In genomic region chr15:7201421-7202380, GRCm38 (mm10) we compare ENCODE assay signal across 11 mouse cellular contexts.
DNase-seq lines count a peak whose midpoint lies in the region; ATAC-seq and TF ChIP-seq lines count a peak whose summit lies in the region.
"Had no signal": no experiment of that assay in that cellular context is flagged by ENCODE, and none has a peak within 500 bp of the region (broad histone marks: within the 10 kb centered on the region; RNA-seq: fewer than 3 reads in every experiment).

No protein-coding gene starts in this region.

- no peak overlapping the region for H3K9ac ChIP-seq in liver, adult 2 months (ENCODE audit: low read depth, low read length)
- H3K9ac ChIP-seq in liver, embryonic 12.5 days, result no peak overlapping the region
- H3K9ac ChIP-seq in heart, embryonic 12.5 days, result 0 out of 2 replicates have a peak overlapping the region, but pooled peaks have one; percentile 27
- H3K9ac ChIP-seq in limb, embryonic 13.5 days, result no peak overlapping the region
- H3K9ac ChIP-seq: midbrain, embryonic 12.5 days had no signal

- no peak overlapping the region for H3K4me3 ChIP-seq in liver, adult 2 months (ENCODE audit: insufficient read depth, low read depth, low read length)
- H3K4me3 ChIP-seq in liver, embryonic 12.5 days, result no peak overlapping the region
- H3K4me3 ChIP-seq in heart, embryonic 12.5 days, result no peak overlapping the region
- no peak overlapping the region for H3K4me3 ChIP-seq in limb, embryonic 13.5 days
- H3K4me3 ChIP-seq: midbrain, embryonic 12.5 days had no signal

- TF ChIP-seq CTCF in liver, adult 2 months (IDR thresholded peaks at IDR 0.05; ENCODE audit: low read depth, low read length), result no peak

- no peak for TF ChIP-seq POLR2A in liver, adult 2 months (IDR thresholded peaks at IDR 0.05; ENCODE audit: extremely low read depth, insufficient read depth, low read length)

- peak overlapping the region; percentile 27; the same call in 1 of the 2 replicates for H3K27ac ChIP-seq in liver, adult 2 months (replicated peaks; ENCODE audit: insufficient read depth, low read depth, low read length)
- no peak overlapping the region for H3K27ac ChIP-seq in liver, embryonic 12.5 days
- H3K27ac ChIP-seq in heart, embryonic 12.5 days (ENCODE audit: poor library complexity, severe bottlenecking), result peak overlapping the region; percentile 66
- H3K27ac ChIP-seq in limb, embryonic 13.5 days, result peak overlapping the region; percentile 52; the same call in 1 of the 2 replicates
- H3K27ac ChIP-seq: midbrain, embryonic 12.5 days had no signal

- no peak for ATAC-seq in liver, embryonic 12.5 days
- no peak for ATAC-seq in heart, embryonic 12.5 days (ENCODE audit: insufficient number of reproducible peaks, low FRiP score)
- 0 out of 2 replicates have a peak, but pooled peaks have one; percentile 16 for ATAC-seq in limb, embryonic 13.5 days (ENCODE audit: low FRiP score, low read depth)

- 69% methylated on average over 9 of the region's 9 CpGs for WGBS in liver, adult 2 months
- 52% methylated on average over 9 of the region's 9 CpGs for WGBS in liver, embryonic 12.5 days (ENCODE audit: insufficient replicate concordance)
- WGBS in heart, embryonic 12.5 days, result 48% methylated on average over 9 of the region's 9 CpGs
- WGBS in limb, embryonic 13.5 days, result 33% methylated on average over 9 of the region's 9 CpGs

- H3K9me3 ChIP-seq in liver, embryonic 12.5 days (replicated peaks), result no peaks in the 10 kb centered on the region
- no peaks in the 10 kb centered on the region for H3K9me3 ChIP-seq in heart, embryonic 12.5 days (replicated peaks)
- H3K9me3 ChIP-seq in limb, embryonic 13.5 days, result no peaks in the 10 kb centered on the region
- H3K9me3 ChIP-seq: midbrain, embryonic 12.5 days had no signal

- peaks cover 6% of the 10 kb centered on the region for H3K36me3 ChIP-seq in liver, adult 2 months (ENCODE audit: control insufficient read depth, insufficient read depth, low read length)
- no peaks in the 10 kb centered on the region for H3K36me3 ChIP-seq in liver, embryonic 12.5 days
- no peaks in the 10 kb centered on the region for H3K36me3 ChIP-seq in heart, embryonic 12.5 days
- no peaks in the 10 kb centered on the region for H3K36me3 ChIP-seq in limb, embryonic 13.5 days
- H3K36me3 ChIP-seq: midbrain, embryonic 12.5 days had no signal

- DNase-seq in adrenal gland, postnatal 10 days, result peak; percentile 22
- DNase-seq in adrenal gland, postnatal 25 days, result no peak
- no peak for DNase-seq in liver, adult 2 months (ENCODE audit: extremely low read depth, low read depth, low spot score)
- DNase-seq in frontal cortex, adult 2 months (ENCODE audit: extremely low spot score in 1 of 2, low spot score in 1 of 2), result no peak
- no peak for DNase-seq in right cerebral cortex, postnatal 36 days (ENCODE audit: low spot score in 2 of 2)
- DNase-seq: gastrocnemius, postnatal 25 days; right cerebral cortex, postnatal 25 days had no signal

- H3K27me3 ChIP-seq in liver, adult 2 months (ENCODE audit: control insufficient read depth, insufficient read depth, low read length), result no peaks in the 10 kb centered on the region
- H3K27me3 ChIP-seq in liver, embryonic 12.5 days (replicated peaks), result peaks cover 56% of the 10 kb centered on the region
- no peaks in the 10 kb centered on the region for H3K27me3 ChIP-seq in heart, embryonic 12.5 days (replicated peaks)
- no peaks in the 10 kb centered on the region for H3K27me3 ChIP-seq in limb, embryonic 13.5 days
- H3K27me3 ChIP-seq: midbrain, embryonic 12.5 days had no signal

- H3K4me2 ChIP-seq in liver, embryonic 12.5 days, result no peak overlapping the region
- H3K4me2 ChIP-seq in heart, embryonic 12.5 days, result no peak overlapping the region
- H3K4me2 ChIP-seq in limb, embryonic 13.5 days (replicated peaks), result 0 out of 2 replicates have a peak overlapping the region, but pooled peaks have one; percentile 10
- H3K4me2 ChIP-seq: midbrain, embryonic 12.5 days had no signal

- no peaks in the 10 kb centered on the region; the same call in 1 of the 2 replicates for H3K4me1 ChIP-seq in liver, adult 2 months (ENCODE audit: control insufficient read depth, insufficient read depth, low read length)
- no peaks in the 10 kb centered on the region for H3K4me1 ChIP-seq in liver, embryonic 12.5 days
- H3K4me1 ChIP-seq in heart, embryonic 12.5 days (replicated peaks), result peaks cover 60% of the 10 kb centered on the region
- H3K4me1 ChIP-seq in limb, embryonic 13.5 days, result peaks cover 77% of the 10 kb centered on the region

- H3K79me2 ChIP-seq in liver, adult 2 months (ENCODE audit: control insufficient read depth, insufficient read depth, low read length), result no peaks in the 10 kb centered on the region
